8 mouse cellular contexts compared by ENCODE assay signal in genomic region chr6:136803093-136803738, GRCm38 (mm10). TPM values are rescaled to one million over a fixed set of nuclear protein-coding genes. Genes with fewer than 3 reads are reported as not detected.
DNase-seq lines count a peak whose midpoint lies in the region; ATAC-seq lines count a peak whose summit lies in the region.

No protein-coding gene starts in this region.

- peak overlapping the region; percentile 90 for H3K4me2 ChIP-seq in kidney, embryonic 16.5 days (replicated peaks; ENCODE audit: low read depth, low read length)
- peak overlapping the region; percentile 72 for H3K4me2 ChIP-seq in hindbrain, embryonic 14.5 days (replicated peaks)
- H3K4me2 ChIP-seq in midbrain, embryonic 16.5 days (ENCODE audit: low read length), result peak overlapping the region; percentile 69

- no peaks in the 10 kb centered on the region for H3K36me3 ChIP-seq in kidney, embryonic 16.5 days (ENCODE audit: insufficient read depth, low read length)
- no peaks in the 10 kb centered on the region for H3K36me3 ChIP-seq in hindbrain, embryonic 14.5 days (replicated peaks; ENCODE audit: control insufficient read depth, insufficient read depth)
- no peaks in the 10 kb centered on the region for H3K36me3 ChIP-seq in midbrain, embryonic 16.5 days (ENCODE audit: control insufficient read depth, insufficient read depth, low read length)

- 19% methylated on average over 12 of the region's 12 CpGs for WGBS in kidney, embryonic 16.5 days
- 27% methylated on average over 12 of the region's 12 CpGs for WGBS in hindbrain, embryonic 14.5 days
- WGBS in midbrain, embryonic 16.5 days, result 24% methylated on average over 12 of the region's 12 CpGs

- no peak for DNase-seq in kidney, adult 11 months
- peak; percentile 46 for DNase-seq in c-Kit-positive CD71-positive TER-119-negative erythroid progenitor cells, embryonic 14.5 days (ENCODE audit: low read depth)
- DNase-seq in hindbrain, embryonic 14.5 days (ENCODE audit: low spot score), result no peak
- DNase-seq in left cerebral cortex, postnatal 14 days (ENCODE audit: low spot score in 2 of 2), result no peak
- no peak for DNase-seq in layer of hippocampus, postnatal 10 days (ENCODE audit: low spot score in 2 of 2)
- DNase-seq in adipocyte (ENCODE audit: low spot score), result no peak

- intact Hi-C loops in left cerebral cortex, postnatal 14 days (cut with DNase I), result no loop called here

- H3K4me3 ChIP-seq in kidney, embryonic 16.5 days (ENCODE audit: low read length), result peak overlapping the region; percentile 81
- peak overlapping the region; percentile 75 for H3K4me3 ChIP-seq in hindbrain, embryonic 14.5 days (replicated peaks; ENCODE audit: low read length)
- peak overlapping the region; percentile 82 for H3K4me3 ChIP-seq in midbrain, embryonic 16.5 days (ENCODE audit: low read depth, low read length)

- H3K27ac ChIP-seq in kidney, embryonic 16.5 days (ENCODE audit: low read length), result peak overlapping the region; percentile 100
- H3K27ac ChIP-seq in hindbrain, embryonic 14.5 days, result peak overlapping the region; percentile 100
- peak overlapping the region; percentile 100 for H3K27ac ChIP-seq in midbrain, embryonic 16.5 days (ENCODE audit: low read length)

- H3K9ac ChIP-seq in kidney, embryonic 16.5 days (replicated peaks; ENCODE audit: low read length), result peak overlapping the region; percentile 98
- H3K9ac ChIP-seq in hindbrain, embryonic 14.5 days, result peak overlapping the region; percentile 87
- peak overlapping the region; percentile 37; the same call in 1 of the 2 replicates for H3K9ac ChIP-seq in midbrain, embryonic 16.5 days (ENCODE audit: low read depth, low read length)

- no peaks in the 10 kb centered on the region for H3K27me3 ChIP-seq in kidney, embryonic 16.5 days (ENCODE audit: insufficient read depth, low read length)
- no peaks in the 10 kb centered on the region for H3K27me3 ChIP-seq in hindbrain, embryonic 14.5 days (ENCODE audit: control insufficient read depth, insufficient read depth, low read length)
- no peaks in the 10 kb centered on the region for H3K27me3 ChIP-seq in midbrain, embryonic 16.5 days (ENCODE audit: control insufficient read depth, insufficient read depth, low read depth, low read length)

- ATAC-seq in kidney, embryonic 16.5 days (ENCODE audit: low FRiP score, low TSS enrichment), result peak; percentile 0; the same call in 1 of the 2 replicates
- ATAC-seq in hindbrain, embryonic 14.5 days (ENCODE audit: low FRiP score), result peak; percentile 2; the same call in 1 of the 2 replicates
- ATAC-seq in midbrain, embryonic 16.5 days, result 0 out of 2 replicates have a peak, but pooled peaks have one; percentile 0

- peaks cover 13% of the 10 kb centered on the region for H3K4me1 ChIP-seq in kidney, embryonic 16.5 days (ENCODE audit: insufficient read depth, low read length)
- H3K4me1 ChIP-seq in hindbrain, embryonic 14.5 days (replicated peaks; ENCODE audit: control insufficient read depth, insufficient read depth, low read length), result peaks cover 12% of the 10 kb centered on the region
- peaks cover 13% of the 10 kb centered on the region for H3K4me1 ChIP-seq in midbrain, embryonic 16.5 days (ENCODE audit: control insufficient read depth, insufficient read depth, low read length)

- H3K9me3 ChIP-seq in kidney, embryonic 16.5 days (ENCODE audit: low read length), result no peaks in the 10 kb centered on the region
- no peaks in the 10 kb centered on the region for H3K9me3 ChIP-seq in hindbrain, embryonic 14.5 days (ENCODE audit: control insufficient read depth, low read length)
- H3K9me3 ChIP-seq in midbrain, embryonic 16.5 days (replicated peaks; ENCODE audit: control insufficient read depth, low read length, poor library complexity, severe bottlenecking), result no peaks in the 10 kb centered on the region

RNA-seq across cellular contexts. Expression of gene Hist4h4, which starts 1.0 kb away (rescaled TPM):
- polyA plus RNA-seq in kidney, embryonic 16.5 days (2015; fragmentation: Nextera tagmentation; extraction: Ambion mirVana), result 0.55 and 0.81 TPM in 2 replicates
- 0.43 and 0.78 TPM in 2 replicates for polyA plus RNA-seq in hindbrain, embryonic 14.5 days (2014; fragmentation: Nextera tagmentation; extraction: Ambion mirVana)
- polyA plus RNA-seq in midbrain, embryonic 16.5 days (2015; fragmentation: Nextera tagmentation; extraction: Ambion mirVana), result 0.68 and 0.70 TPM in 2 replicates
- 10 to 100 TPM in 1 of 2 experiments, 1 to 10 TPM in 1; 7.9 to 10.4 TPM for total RNA-seq in left cerebral cortex, postnatal 14 days (2021)
- total RNA-seq in layer of hippocampus, postnatal 10 days (2021), result 10 to 100 TPM; 10.9 to 14.3 TPM

RNA-seq across cellular contexts. Expression of gene H2afj, which starts 4.8 kb away (rescaled TPM):
- 104 and 115 TPM in 2 replicates for polyA plus RNA-seq in kidney, embryonic 16.5 days (2015; fragmentation: Nextera tagmentation; extraction: Ambion mirVana)
- polyA plus RNA-seq in hindbrain, embryonic 14.5 days (2014; fragmentation: Nextera tagmentation; extraction: Ambion mirVana), result 93.6 and 112 TPM in 2 replicates
- polyA plus RNA-seq in midbrain, embryonic 16.5 days (2015; fragmentation: Nextera tagmentation; extraction: Ambion mirVana), result 106 and 119 TPM in 2 replicates
- total RNA-seq in left cerebral cortex, postnatal 14 days (2021), result 10 to 100 TPM; 65.7 to 66.8 TPM
- 10 to 100 TPM; 54.6 to 70.6 TPM for total RNA-seq in layer of hippocampus, postnatal 10 days (2021)

RNA-seq across cellular contexts. Expression of gene Gucy2c, which starts 21.7 kb away (rescaled TPM):
- 0.06 and 0.11 TPM in 2 replicates for polyA plus RNA-seq in kidney, embryonic 16.5 days (2015; fragmentation: Nextera tagmentation; extraction: Ambion mirVana)
- 0.05 TPM in 2 replicates for polyA plus RNA-seq in hindbrain, embryonic 14.5 days (2014; fragmentation: Nextera tagmentation; extraction: Ambion mirVana)
- 0.69 and 0.71 TPM in 2 replicates for polyA plus RNA-seq in midbrain, embryonic 16.5 days (2015; fragmentation: Nextera tagmentation; extraction: Ambion mirVana)
- total RNA-seq in left cerebral cortex, postnatal 14 days (2021), result under 1 TPM; 0.42 to 0.57 TPM
- total RNA-seq in layer of hippocampus, postnatal 10 days (2021), result under 1 TPM; 0.34 to 0.38 TPM

RNA-seq across cellular contexts. Expression of gene BC049715, which starts 24.2 kb away (rescaled TPM):
- polyA plus RNA-seq in kidney, embryonic 16.5 days (2015; fragmentation: Nextera tagmentation; extraction: Ambion mirVana), result 1.6 and 1.9 TPM in 2 replicates
- 1.4 and 2.0 TPM in 2 replicates for polyA plus RNA-seq in hindbrain, embryonic 14.5 days (2014; fragmentation: Nextera tagmentation; extraction: Ambion mirVana)
- 0.85 and 1.1 TPM in 2 replicates for polyA plus RNA-seq in midbrain, embryonic 16.5 days (2015; fragmentation: Nextera tagmentation; extraction: Ambion mirVana)
- total RNA-seq in left cerebral cortex, postnatal 14 days (2021), result 1 to 10 TPM; 2.7 to 4.8 TPM
- total RNA-seq in layer of hippocampus, postnatal 10 days (2021), result 1 to 10 TPM; 3.1 to 4.9 TPM

RNA-seq across cellular contexts. Expression of gene Wbp11, which starts 24.8 kb away (rescaled TPM):
- polyA plus RNA-seq in kidney, embryonic 16.5 days (2015; fragmentation: Nextera tagmentation; extraction: Ambion mirVana), result 110 and 122 TPM in 2 replicates
- polyA plus RNA-seq in hindbrain, embryonic 14.5 days (2014; fragmentation: Nextera tagmentation; extraction: Ambion mirVana), result 74.7 and 77.5 TPM in 2 replicates
- polyA plus RNA-seq in midbrain, embryonic 16.5 days (2015; fragmentation: Nextera tagmentation; extraction: Ambion mirVana), result 74.2 and 80.5 TPM in 2 replicates
- 100 to 1,000 TPM; 120 to 128 TPM for total RNA-seq in left cerebral cortex, postnatal 14 days (2021)
- total RNA-seq in layer of hippocampus, postnatal 10 days (2021), result 100 to 1,000 TPM; 109 to 110 TPM

Comparison
In these comparisons a context has a peak if more than half of its experiments do, and no peak if none do; other contexts are left out.
1. H3K9ac ChIP-seq: peak in every context shown above with its lines; median percentile 98 in kidney, embryonic 16.5 days; 87 in hindbrain, embryonic 14.5 days; 37 in midbrain, embryonic 16.5 days.